Mouse (Mus musculus) gastrocnemius, postnatal 10 days (tissue): ENCODE data around the gene Ifi209. TPM values are rescaled to one million over a fixed set of nuclear protein-coding genes. Genes with fewer than 3 reads are reported as not detected.
"Not testable (repeated sequence)": the region's sequence is repeated elsewhere in the genome, so short reads cannot be mapped to it uniquely, and the experiment has no call there.

Experiments used
- DNase-seq: peaks from one replicate; pipeline ENCODE4 v3.0.0; 2021; ENCODE audit warnings: mixed read lengths
- long read RNA-seq, 2 experiments: library from polyadenylated mRNA; stranded (forward); transcript quantifications; one replicate each; pipeline ENCODE4 v2.0.0; 2021
- microRNA-seq, 2 experiments: library from miRNA; unstranded; fragments of <30 nt; microRNA quantifications; one replicate each; pipeline ENCODE4 v1.2.0; 2021
- total RNA-seq, 2 experiments: library from RNA; stranded (reverse); gene quantifications; 2 replicates each; pipeline ENCODE4 v1.2.3; 2021

Gene Ifi209
- total RNA-seq = under 1 TPM; 0.09 to 0.11 TPM
- long read RNA-seq, experiment 1 = 0 reads
- long read RNA-seq, experiment 2 = 0 reads

GRCm38 (mm10) chr1:173630622-173631021, at the start of gene Ifi209:
Gene Ifi209, plus strand, starts transcription at chr1:173630917.
- DNase-seq = not testable (repeated sequence)

GRCm38 (mm10) chr1:173589698-173590097, 41.0 kb upstream of the Ifi209 start:
- not testable (repeated sequence) for DNase-seq

- not testable (repeated sequence) for DNase-seq
Measured at GRCm38 (mm10) chr1:173598838-173599494, 31.8 kb upstream of the Ifi209 start, which contains the start of gene Ifi213. Gene Ifi213, minus strand, starts transcription at chr1:173599274.

GRCm38 (mm10) chr1:173610291-173610690, 20.4 kb upstream of the Ifi209 start:
- not testable (repeated sequence) for DNase-seq

GRCm38 (mm10) chr1:173622216-173622615, 8.5 kb upstream of the Ifi209 start:
- DNase-seq = not testable (repeated sequence)

GRCm38 (mm10) chr1:173624052-173624451, 6.7 kb upstream of the Ifi209 start:
- DNase-seq = no peak

GRCm38 (mm10) chr1:173626686-173627085, 4.0 kb upstream of the Ifi209 start:
- no peak for DNase-seq

GRCm38 (mm10) chr1:173633969-173634645, 3.4 kb downstream of the Ifi209 start:
- no peak for DNase-seq

- no peak for DNase-seq
Measured at GRCm38 (mm10) chr1:173645393-173645792, 14.7 kb downstream of the Ifi209 start.

GRCm38 (mm10) chr1:173657973-173658372, 27.3 kb downstream of the Ifi209 start:
- DNase-seq = no peak

GRCm38 (mm10) chr1:173673458-173674097, 42.9 kb downstream of the Ifi209 start, which contains the start of gene Ifi208:
Gene Ifi208, plus strand, starts transcription at chr1:173673675.
- DNase-seq = not testable (repeated sequence)

GRCm38 (mm10) chr1:173678605-173679004, 47.9 kb downstream of the Ifi209 start:
- not testable (repeated sequence) for DNase-seq

- no peak for DNase-seq
Measured at GRCm38 (mm10) chr1:173694270-173694669, 63.6 kb downstream of the Ifi209 start.

Small RNA genes lying within 50 kb of the gene (microRNA-seq; reads per million reads assigned to microRNA genes)
- 0 reads per million in 2 experiments for gene Gm44339

Other genes starting within 250 kb of the Ifi209 start
- not detected for gene Ifi206, start 139.9 kb upstream of the Ifi209 start, total RNA-seq
- gene Ifi214, start 95.0 kb upstream of the Ifi209 start, total RNA-seq = not detected
- not detected for gene Ifi213, start 31.6 kb upstream of the Ifi209 start, total RNA-seq
- not detected for gene Ifi208, start 42.8 kb downstream of the Ifi209 start, total RNA-seq
- 1 to 10 TPM; 1.6 to 2.6 TPM for gene Ifi207, start 110.8 kb downstream of the Ifi209 start, total RNA-seq
- gene Ifi204, start 136.0 kb downstream of the Ifi209 start, total RNA-seq = 1 to 10 TPM; 2.0 to 2.7 TPM